Mouse (Mus musculus): ENCODE measurements around the gene Pik3r3. TPM values are rescaled to one million over a fixed set of nuclear protein-coding genes. Genes with fewer than 3 reads are reported as not detected.

Gene Pik3r3
- polyA plus RNA-seq (2021; fragmentation: Nextera tagmentation), result 9.9 and 12.7 TPM in 2 replicates
- long read RNA-seq, experiment 1, full-length matches to known transcripts, result 55 of 102 reads
- long read RNA-seq, experiment 1, partial matches to known transcripts, result 35 of 102 reads
- long read RNA-seq, experiment 1, other reads (novel, unspliced or antisense), result 12 of 102 reads
- long read RNA-seq, experiment 2, full-length matches to known transcripts, result 2 of 12 reads
- long read RNA-seq, experiment 2, partial matches to known transcripts, result 6 of 12 reads
- long read RNA-seq, experiment 2, other reads (novel, unspliced or antisense), result 4 of 12 reads

DNA sequence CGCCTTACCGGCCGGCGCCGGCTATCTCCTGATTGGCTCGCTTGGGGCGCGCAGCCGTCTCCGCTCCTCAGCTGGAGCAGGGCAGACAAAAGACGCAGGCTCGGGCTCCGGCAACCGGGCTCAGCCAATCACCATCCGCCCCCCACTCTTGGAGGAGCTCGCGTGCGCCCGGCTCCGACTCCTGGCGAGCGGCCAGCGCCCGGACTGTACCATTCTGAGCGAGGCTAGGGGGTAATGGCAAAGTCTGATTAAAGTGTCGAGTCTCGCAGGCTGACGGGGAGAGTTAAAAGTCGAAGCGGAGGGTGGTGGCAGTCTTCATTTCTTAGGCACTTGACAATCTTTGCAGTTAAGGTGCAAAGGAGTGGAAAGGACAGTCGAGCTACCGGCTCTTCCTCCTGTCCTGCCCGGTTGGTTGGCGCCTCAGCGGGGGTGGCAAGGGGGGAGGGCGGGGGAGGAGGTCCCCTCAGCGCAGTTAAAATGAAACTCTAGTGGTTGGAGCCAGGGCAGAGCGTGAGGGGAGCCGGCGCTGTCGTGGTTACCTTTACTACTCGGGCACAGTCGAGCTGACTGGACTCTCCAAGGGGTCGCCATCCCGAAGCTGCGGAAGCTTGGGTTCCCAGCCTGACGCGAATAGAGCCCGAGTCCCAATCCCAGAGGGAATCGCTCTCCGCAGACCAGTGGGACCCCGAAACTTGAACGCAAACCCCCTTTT, at the start of gene Pik3r3:
TSS of gene Pik3r3 (plus strand) at position 479 of the 712 bp plus-strand sequence.

DNA sequence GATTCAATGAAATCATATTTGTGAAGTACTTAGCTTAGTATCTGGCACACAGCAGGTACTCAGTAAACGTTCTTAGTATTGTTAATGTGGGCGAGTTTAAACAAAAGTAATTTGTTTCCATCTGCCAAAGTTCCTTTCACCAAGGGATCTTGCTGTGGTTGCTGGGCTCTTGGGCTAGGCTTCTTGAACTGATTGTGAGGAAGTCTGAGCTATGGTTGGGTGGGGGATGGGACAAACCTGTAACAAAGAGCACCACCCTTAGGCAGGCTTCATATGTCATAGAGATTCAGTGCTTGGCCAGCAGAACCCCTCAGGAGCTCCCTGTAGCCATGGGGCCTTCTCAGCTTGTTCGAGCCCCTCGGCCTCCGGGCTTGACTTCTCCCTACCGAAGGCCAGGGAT, 48.3 kb upstream of the Pik3r3 start, which contains the start of the genes 1700042G07Rik and Gm49337:
TSS of gene 1700042G07Rik (plus strand) at position 301 of the 400 bp plus-strand sequence.
TSS of gene Gm49337 (plus strand) at position 313 of the 400 bp plus-strand sequence.

Other genes with a start within 250 kb of the Pik3r3 start
- 53.3 and 74.4 TPM in 2 replicates for gene Faah, start 203.7 kb upstream of the Pik3r3 start, polyA plus RNA-seq (2021; fragmentation: Nextera tagmentation)
- 11.0 and 12.3 TPM in 2 replicates for gene Nsun4, start 167.7 kb upstream of the Pik3r3 start, polyA plus RNA-seq (2021; fragmentation: Nextera tagmentation)
- gene Uqcrh, start 146.5 kb upstream of the Pik3r3 start, polyA plus RNA-seq (2021; fragmentation: Nextera tagmentation), result 876 and 1,025 TPM in 2 replicates
- gene Lrrc41, start 146.3 kb upstream of the Pik3r3 start, polyA plus RNA-seq (2021; fragmentation: Nextera tagmentation), result 20.7 and 22.8 TPM in 2 replicates
- gene Rad54l, start 97.9 kb upstream of the Pik3r3 start, polyA plus RNA-seq (2021; fragmentation: Nextera tagmentation), result 0.23 and 0.29 TPM in 2 replicates
- gene Pomgnt1, start 97.8 kb upstream of the Pik3r3 start, polyA plus RNA-seq (2021; fragmentation: Nextera tagmentation), result 20.7 and 30.3 TPM in 2 replicates
- 8.0 and 12.8 TPM in 2 replicates for gene Lurap1, start 70.3 kb upstream of the Pik3r3 start, polyA plus RNA-seq (2021; fragmentation: Nextera tagmentation)
- gene Tspan1, start 54.0 kb upstream of the Pik3r3 start, polyA plus RNA-seq (2021; fragmentation: Nextera tagmentation), result 0.16 TPM in 2 replicates
- not detected in 2 replicates for gene 1700042G07Rik, start 48.2 kb upstream of the Pik3r3 start, polyA plus RNA-seq (2021; fragmentation: Nextera tagmentation)
- gene Gm49337, start 48.2 kb upstream of the Pik3r3 start, polyA plus RNA-seq (2021; fragmentation: Nextera tagmentation), result not detected in 2 replicates
- 10.1 and 13.0 TPM in 2 replicates for gene Mast2, start 242.6 kb downstream of the Pik3r3 start, polyA plus RNA-seq (2021; fragmentation: Nextera tagmentation)